ENCODE assay signal across 7 mouse cellular contexts in genomic region chr4:151411641-151412061, GRCm38 (mm10).
DNase-seq lines count a peak whose midpoint lies in the region.

No protein-coding gene starts in this region.

- peak; percentile 66 for DNase-seq in urinary bladder, postnatal 14 days (ENCODE audit: low spot score)
- DNase-seq in urinary bladder, postnatal 10 days (ENCODE audit: low spot score), result no peak
- peak; percentile 32 for DNase-seq in forelimb bud, embryonic 11.5 days (ENCODE audit: low read depth, low spot score)
- DNase-seq in heart, postnatal 36 days, result peak; percentile 27 to 54
- DNase-seq in left cerebral cortex, postnatal 4 days, result peak; percentile 37
- peak; percentile 87 for DNase-seq in right cerebral cortex, postnatal 25 days
- DNase-seq in thymus, postnatal 36 days, result no peak

- intact Hi-C loops in heart, postnatal 36 days (cut with DNase I), result no loop called here
- intact Hi-C loops in left cerebral cortex, postnatal 4 days (cut with DNase I), result no loop called here

Comparison
In these comparisons a context has a peak if more than half of its experiments do, and no peak if none do; other contexts are left out.
1. DNase-seq: peak in urinary bladder, postnatal 14 days (single experiment), forelimb bud, embryonic 11.5 days (single experiment), heart, postnatal 36 days (2 of 2), left cerebral cortex, postnatal 4 days (single experiment) and right cerebral cortex, postnatal 25 days (single experiment); none in urinary bladder, postnatal 10 days (single experiment) and thymus, postnatal 36 days (0 of 2).